Mouse (Mus musculus) megakaryocyte, embryonic 14.5 days (primary cell): ENCODE results near the gene Sgca. TPM values are rescaled to one million over a fixed set of nuclear protein-coding genes. Genes with fewer than 3 reads are reported as not detected.

Experiments
- H3K27me3 ChIP-seq: replicated peaks from 2 replicates; pipeline ENCODE3; 2012; ENCODE audit warnings: inconsistent platforms
- H3K36me3 ChIP-seq: replicated peaks from 2 replicates; pipeline ENCODE3; 2012; ENCODE audit warnings: low read length, inconsistent platforms, mixed read lengths
- H3K4me1 ChIP-seq: 2 replicates; pipeline ENCODE4 v1.6.1; 2012; ENCODE audit warnings: inconsistent platforms
- H3K4me3 ChIP-seq: replicated peaks from 2 replicates; pipeline ENCODE3; 2012; ENCODE audit warnings: moderate library complexity, mild to moderate bottlenecking, inconsistent platforms
- H3K9me3 ChIP-seq: 2 replicates; pipeline ENCODE4 v1.6.1; 2012; ENCODE audit warnings: inconsistent platforms
- FLI1 ChIP-seq: IDR thresholded peaks from 2 replicates; pipeline ENCODE4 v1.6.1; 2012; ENCODE audit warnings: low read length, inconsistent platforms, mixed read lengths
- GATA1 ChIP-seq: IDR thresholded peaks from 3 replicates; pipeline ENCODE4 v1.6.1; 2012; ENCODE audit warnings: mixed read lengths, low read length, inconsistent platforms, borderline replicate concordance
- polyA plus RNA-seq: library from polyadenylated mRNA; stranded (reverse); fragments of >175 nt; gene quantifications from 2 replicates; pipeline ENCODE4 v1.2.3, GENCODE M21; 2012; ENCODE audit warnings: low replicate concordance; ENCODE audit not compliant: insufficient read depth

The Sgca gene
- polyA plus RNA-seq, 1 experiment = 0.51 TPM

DNA sequence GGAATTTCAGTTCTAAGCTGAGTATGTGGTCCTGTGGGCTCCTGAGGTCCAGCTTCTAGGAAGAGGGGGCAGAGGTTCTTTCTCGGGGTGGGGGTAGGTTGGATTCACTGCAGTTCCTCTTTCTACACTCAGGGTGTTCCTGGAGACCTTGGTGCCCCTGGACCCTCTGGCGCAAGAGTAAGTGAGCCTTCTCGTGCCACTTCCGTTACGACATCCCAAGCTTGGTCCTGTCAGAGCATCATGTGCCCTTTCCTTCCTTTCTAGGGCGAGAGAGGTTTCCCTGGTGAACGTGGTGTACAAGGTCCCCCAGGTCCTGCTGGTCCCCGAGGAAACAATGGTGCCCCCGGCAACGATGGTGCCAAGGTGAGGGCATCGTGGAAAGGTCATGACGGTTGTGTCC is 30.9 kb downstream of the Sgca start:
- no peak for TF ChIP-seq GATA1
- TF ChIP-seq FLI1 = no peak
- Histone ChIP-seq H3K27me3 (peaks cover 96% of the 10 kb centered on the region), H3K4me3 (no peak overlapping the region)

DNA sequence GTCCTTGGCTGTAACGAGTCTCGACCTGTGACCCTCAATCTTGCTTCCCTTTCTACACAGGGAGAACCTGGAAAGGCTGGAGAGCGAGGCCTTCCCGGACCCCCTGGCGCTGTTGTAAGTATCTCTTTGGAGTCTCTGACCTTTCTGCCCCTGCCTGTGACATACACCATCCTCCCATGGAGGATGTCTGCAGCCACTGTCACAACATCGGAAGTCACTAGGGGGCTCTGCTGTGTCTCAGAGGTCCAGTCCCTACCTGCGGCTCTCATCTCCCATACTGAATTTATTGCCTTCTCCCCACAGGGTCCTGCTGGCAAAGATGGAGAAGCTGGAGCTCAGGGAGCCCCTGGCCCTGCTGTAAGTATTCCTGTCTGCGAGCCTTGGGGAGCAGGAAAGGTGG is 31.8 kb downstream of the Sgca start:
- Histone ChIP-seq H3K4me3 (no peak overlapping the region), H3K36me3 (no peaks in the 10 kb centered on the region), H3K4me1 (peaks cover 17% of the 10 kb centered on the region; the same call in 1 of the 2 replicates), H3K9me3 (no peaks in the 10 kb centered on the region), H3K27me3 (peaks cover 98% of the 10 kb centered on the region)
- TF ChIP-seq FLI1 = no peak
- no peak for TF ChIP-seq GATA1

More for the DNA sequence above, 30.9 kb downstream of the Sgca start:
- no peaks in the 10 kb centered on the region for H3K9me3 ChIP-seq
- H3K4me1 ChIP-seq = peaks cover 17% of the 10 kb centered on the region; the same call in 1 of the 2 replicates
- H3K36me3 ChIP-seq = no peaks in the 10 kb centered on the region

DNA sequence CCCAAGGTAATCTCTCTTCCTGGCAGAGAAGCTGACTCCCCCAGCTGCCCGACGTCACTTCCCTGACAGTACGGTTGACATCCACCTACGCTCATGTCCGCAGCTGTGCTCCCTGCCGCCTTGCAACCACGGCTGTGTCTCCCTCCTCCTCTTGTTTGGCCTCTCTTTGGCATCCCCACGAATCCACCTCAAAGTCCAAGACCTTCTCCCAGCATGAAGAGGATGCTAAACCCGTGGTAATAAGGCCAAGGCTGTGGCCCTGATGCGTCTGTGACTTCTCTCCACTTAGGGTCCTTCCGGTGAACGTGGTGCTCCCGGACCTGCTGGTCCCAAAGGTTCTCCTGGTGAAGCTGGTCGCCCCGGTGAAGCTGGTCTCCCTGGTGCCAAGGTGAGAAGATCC is 33.1 kb downstream of the Sgca start:
- Histone ChIP-seq H3K9me3 (no peaks in the 10 kb centered on the region), H3K27me3 (peaks cover 94% of the 10 kb centered on the region), H3K4me3 (no peak overlapping the region), H3K4me1 (peaks cover 21% of the 10 kb centered on the region), H3K36me3 (no peaks in the 10 kb centered on the region)
- TF ChIP-seq FLI1 (no peak), GATA1 (no peak)

DNA sequence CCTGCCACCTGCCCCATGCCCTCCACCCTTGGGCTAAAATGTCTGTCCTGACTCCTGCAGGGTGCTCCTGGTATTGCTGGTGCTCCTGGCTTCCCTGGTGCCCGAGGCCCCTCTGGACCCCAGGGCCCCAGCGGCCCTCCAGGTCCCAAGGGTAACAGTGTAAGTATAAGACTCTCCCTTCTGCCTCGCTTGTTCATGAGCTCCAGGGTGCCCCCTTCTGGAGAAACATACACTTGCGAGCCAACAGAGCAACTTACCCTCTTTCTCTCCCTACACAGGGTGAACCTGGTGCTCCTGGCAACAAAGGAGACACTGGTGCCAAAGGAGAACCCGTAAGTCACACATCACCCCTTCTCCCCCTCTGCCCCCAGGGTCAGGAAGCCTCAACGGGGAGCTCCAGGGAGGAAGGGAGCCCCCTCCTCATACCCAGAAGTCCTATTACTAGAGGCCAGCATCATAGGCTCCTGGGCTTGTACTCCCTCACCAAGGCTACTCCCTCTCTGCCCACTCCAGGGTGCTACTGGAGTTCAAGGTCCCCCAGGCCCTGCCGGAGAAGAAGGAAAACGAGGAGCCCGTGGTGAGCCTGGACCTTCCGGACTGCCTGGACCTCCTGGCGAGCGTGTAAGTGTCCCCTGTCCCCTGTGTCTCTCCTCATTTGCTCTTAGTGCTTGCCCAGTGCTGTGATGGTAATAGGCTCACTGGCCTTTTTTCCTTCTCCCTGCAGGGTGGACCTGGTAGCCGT is 33.7 kb downstream of the Sgca start:
- TF ChIP-seq GATA1 = no peak
- no peak for TF ChIP-seq FLI1
- peaks cover 95% of the 10 kb centered on the region for H3K27me3 ChIP-seq
- no peaks in the 10 kb centered on the region for H3K36me3 ChIP-seq
- peaks cover 27% of the 10 kb centered on the region for H3K4me1 ChIP-seq
- H3K4me3 ChIP-seq = no peak overlapping the region
- no peaks in the 10 kb centered on the region for H3K9me3 ChIP-seq

DNA sequence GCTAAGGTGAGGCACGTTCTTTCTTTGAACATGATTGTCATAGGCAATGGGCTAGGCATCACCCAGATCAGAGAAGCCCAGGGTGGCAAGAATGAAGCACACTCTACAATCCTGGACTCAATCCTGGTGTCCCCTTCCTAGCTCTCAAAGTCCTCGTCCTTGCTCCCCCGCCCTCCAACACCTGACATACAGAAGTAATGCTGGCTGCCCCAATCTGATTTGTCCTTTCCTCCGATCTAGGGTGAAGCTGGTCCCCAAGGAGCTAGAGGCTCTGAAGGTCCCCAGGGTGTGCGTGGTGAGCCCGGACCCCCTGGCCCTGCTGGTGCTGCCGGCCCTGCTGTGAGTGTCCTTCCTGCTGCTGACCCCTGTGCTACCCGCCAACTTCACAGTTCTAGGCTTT is 34.4 kb downstream of the Sgca start:
- Histone ChIP-seq H3K27me3 (peaks cover 89% of the 10 kb centered on the region), H3K4me3 (no peak overlapping the region)

DNA sequence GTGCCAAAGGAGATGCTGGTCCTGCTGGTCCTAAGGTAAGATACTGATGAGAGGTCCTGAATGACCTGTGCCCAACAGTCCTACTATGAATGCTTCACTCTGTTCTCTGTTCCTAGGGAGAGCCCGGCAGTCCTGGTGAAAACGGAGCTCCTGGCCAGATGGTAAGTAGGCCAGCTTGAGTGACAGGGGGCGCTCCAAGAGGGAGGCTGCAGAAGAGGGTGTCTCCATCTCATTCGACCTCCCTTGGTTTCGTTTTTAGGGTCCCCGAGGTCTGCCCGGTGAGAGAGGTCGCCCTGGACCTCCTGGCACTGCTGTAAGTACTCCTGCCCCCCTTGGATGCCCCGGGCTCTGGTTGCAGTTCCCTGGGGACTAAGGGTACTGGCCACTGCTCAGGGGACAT is 35.0 kb downstream of the Sgca start:
- H3K4me3 ChIP-seq = peak overlapping the region; percentile 2
- no peaks in the 10 kb centered on the region for H3K36me3 ChIP-seq
- H3K27me3 ChIP-seq = peaks cover 89% of the 10 kb centered on the region
- TF ChIP-seq FLI1 (no peak), GATA1 (no peak)
- H3K9me3 ChIP-seq = no peaks in the 10 kb centered on the region
- H3K4me1 ChIP-seq = peaks cover 40% of the 10 kb centered on the region

More for the DNA sequence above, 34.4 kb downstream of the Sgca start:
- peaks cover 34% of the 10 kb centered on the region for H3K4me1 ChIP-seq
- H3K36me3 ChIP-seq = no peaks in the 10 kb centered on the region
- H3K9me3 ChIP-seq = no peaks in the 10 kb centered on the region
- no peak for TF ChIP-seq FLI1
- TF ChIP-seq GATA1 = no peak

- Histone ChIP-seq H3K4me1 (peaks cover 41% of the 10 kb centered on the region), H3K9me3 (no peaks in the 10 kb centered on the region), H3K4me3 (no peak overlapping the region), H3K27me3 (peaks cover 89% of the 10 kb centered on the region), H3K36me3 (no peaks in the 10 kb centered on the region)
- TF ChIP-seq GATA1 = no peak
- no peak for TF ChIP-seq FLI1
Observed at GRCm38 (mm10) chr11:94939280-94939679, 36.8 kb downstream of the Sgca start.

GRCm38 (mm10) chr11:94938296-94938695 is 37.8 kb downstream of the Sgca start:
- Histone ChIP-seq H3K36me3 (no peaks in the 10 kb centered on the region), H3K9me3 (no peaks in the 10 kb centered on the region), H3K4me3 (no peak overlapping the region), H3K4me1 (peaks cover 41% of the 10 kb centered on the region), H3K27me3 (peaks cover 89% of the 10 kb centered on the region)
- no peak for TF ChIP-seq FLI1
- no peak for TF ChIP-seq GATA1

- peaks cover 89% of the 10 kb centered on the region for H3K27me3 ChIP-seq
- no peaks in the 10 kb centered on the region for H3K36me3 ChIP-seq
- H3K4me3 ChIP-seq = peak overlapping the region; percentile 88
- H3K9me3 ChIP-seq = no peaks in the 10 kb centered on the region
- peaks cover 38% of the 10 kb centered on the region for H3K4me1 ChIP-seq
- TF ChIP-seq FLI1 (no peak), GATA1 (no peak)
Observed at GRCm38 (mm10) chr11:94937787-94938186, 38.3 kb downstream of the Sgca start.

DNA sequence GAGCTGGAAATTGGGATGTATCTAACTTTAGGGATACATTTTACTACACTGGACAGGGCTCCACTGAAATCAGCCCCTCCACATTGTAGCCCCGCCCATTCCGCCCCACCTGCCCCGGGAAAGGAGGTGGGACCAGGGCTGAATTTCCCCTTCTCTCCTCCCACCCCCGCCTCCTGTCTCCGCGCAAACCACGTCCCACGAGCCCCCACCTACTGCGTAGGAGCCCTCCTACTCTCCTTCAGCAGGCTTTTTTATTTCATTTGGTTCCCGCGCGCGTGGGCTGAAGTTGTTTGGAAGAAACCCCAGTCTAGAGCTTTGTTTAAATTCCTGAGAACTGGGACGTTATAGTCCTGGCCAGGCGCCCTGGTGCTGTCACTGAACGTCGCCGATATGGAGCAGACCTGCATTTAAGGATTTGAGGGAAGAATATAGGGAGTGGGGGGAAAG is 38.8 kb downstream of the Sgca start:
- peak overlapping the region; percentile 88 for H3K4me3 ChIP-seq
- H3K4me1 ChIP-seq = peaks cover 34% of the 10 kb centered on the region
- H3K36me3 ChIP-seq = no peaks in the 10 kb centered on the region
- peaks cover 87% of the 10 kb centered on the region for H3K27me3 ChIP-seq
- TF ChIP-seq GATA1 (no peak), FLI1 (no peak)
- no peaks in the 10 kb centered on the region for H3K9me3 ChIP-seq

GRCm38 (mm10) chr11:94936851-94937295 is 39.3 kb downstream of the Sgca start:
- Histone ChIP-seq H3K9me3 (no peaks in the 10 kb centered on the region), H3K27me3 (peaks cover 87% of the 10 kb centered on the region), H3K4me3 (peak overlapping the region; percentile 88), H3K36me3 (no peaks in the 10 kb centered on the region), H3K4me1 (peaks cover 29% of the 10 kb centered on the region)
- TF ChIP-seq FLI1 (no peak), GATA1 (no peak)
